Mouse (Mus musculus) limb, embryonic 15.5 days (tissue): ENCODE measurements at regions not wholly inside any gene's neighbourhood (a gene's known extent, or its start where the extent isn't known, plus 50 kb on each side); places are given as distances from the start of the nearest gene placed in this dataset.

Experiments used
- ATAC-seq: fragments of 200-750 bp; cut with Nextera tagmentation; 2 replicates; pipeline ENCODE4 v1.8.0; 2017; ENCODE audit warnings: low read depth, moderate TSS enrichment; ENCODE audit not compliant: insufficient number of reproducible peaks, low FRiP score, low TSS enrichment
- H3K27ac ChIP-seq: fragments of 300-500 bp; sonication (generic); 2 replicates; pipeline ENCODE4 v1.5.1; 2015; ENCODE audit warnings: moderate library complexity, mild to moderate bottlenecking, inconsistent platforms
- H3K27me3 ChIP-seq: fragments of 300-500 bp; sonication (generic); 2 replicates; pipeline ENCODE4 v1.6.1; 2015; ENCODE audit warnings: inconsistent platforms
- H3K36me3 ChIP-seq: fragments of 300-500 bp; sonication (generic); 2 replicates; pipeline ENCODE4 v1.6.1; 2015; ENCODE audit warnings: inconsistent platforms
- H3K4me1 ChIP-seq: fragments of 300-500 bp; sonication (generic); 2 replicates; pipeline ENCODE4 v1.6.1; 2015; ENCODE audit warnings: inconsistent platforms
- H3K4me2 ChIP-seq: fragments of 300-500 bp; sonication (generic); 2 replicates; pipeline ENCODE4 v1.6.1; 2015; ENCODE audit warnings: mild to moderate bottlenecking, inconsistent platforms
- H3K4me3 ChIP-seq: fragments of 300-500 bp; sonication (generic); 2 replicates; pipeline ENCODE4 v1.5.1; 2015; ENCODE audit warnings: mild to moderate bottlenecking, inconsistent platforms
- H3K9ac ChIP-seq: fragments of 300-500 bp; sonication (generic); 2 replicates; pipeline ENCODE4 v1.6.1; 2015; ENCODE audit warnings: inconsistent platforms
- H3K9me3 ChIP-seq: fragments of 300-500 bp; sonication (generic); 2 replicates; pipeline ENCODE4 v1.6.1; 2016; ENCODE audit warnings: inconsistent platforms
- WGBS: fragments of 180-500 bp; shearing (Covaris S2); methylation state at CpG from one replicate; pipeline ENCODE4 v1.1.7; 2015; 5-methylcytosine and 5-hydroxymethylcytosine counted together

DNA sequence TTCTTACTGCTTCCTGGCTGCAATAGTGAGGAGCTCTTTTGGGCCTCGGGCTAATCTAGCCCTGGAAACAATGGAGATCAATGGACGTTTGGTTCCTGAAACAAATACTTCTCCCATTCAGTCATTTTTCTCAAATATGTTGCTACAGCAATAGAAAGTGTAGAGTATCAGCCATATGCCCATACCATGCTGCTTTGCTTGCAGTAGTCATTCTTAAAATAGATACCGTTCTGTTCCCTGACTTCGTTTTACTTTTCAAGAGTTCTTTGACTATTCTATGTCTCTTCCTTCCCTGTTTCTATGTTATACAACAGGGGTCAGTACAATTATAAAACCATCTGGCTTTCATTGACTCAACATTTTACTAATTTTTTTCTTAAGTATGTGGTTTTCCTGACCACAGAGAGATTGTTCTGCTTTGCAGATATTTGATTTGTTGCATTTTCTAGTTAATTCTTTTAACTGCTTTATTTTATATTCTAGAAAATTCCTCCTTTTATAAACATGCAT is 275.2 kb upstream of the Xrcc4 start:
- Histone ChIP-seq H3K9me3 (no peaks in the 10 kb centered on the region), H3K4me3 (no peak overlapping the region), H3K27me3 (no peaks in the 10 kb centered on the region), H3K4me1 (no peaks in the 10 kb centered on the region), H3K9ac (no peak overlapping the region), H3K27ac (no peak overlapping the region), H3K4me2 (no peak overlapping the region), H3K36me3 (no peaks in the 10 kb centered on the region)
- WGBS: 64% methylated on average over 4 of the region's 4 CpGs
- no peak for ATAC-seq

GRCm38 (mm10) chr13:90359861-90360601 is 270.6 kb upstream of the Xrcc4 start:
- Histone ChIP-seq H3K27ac (peak overlapping the region; percentile 18; the same call in 1 of the 2 replicates), H3K4me3 (no peak overlapping the region), H3K9me3 (no peaks in the 10 kb centered on the region), H3K27me3 (no peaks in the 10 kb centered on the region), H3K4me1 (no peaks in the 10 kb centered on the region), H3K36me3 (no peaks in the 10 kb centered on the region), H3K9ac (no peak overlapping the region), H3K4me2 (no peak overlapping the region)
- 0 out of 2 replicates have a peak, but pooled peaks have one; percentile 48 for ATAC-seq
- WGBS: 55% methylated on average over 10 of the region's 10 CpGs

DNA sequence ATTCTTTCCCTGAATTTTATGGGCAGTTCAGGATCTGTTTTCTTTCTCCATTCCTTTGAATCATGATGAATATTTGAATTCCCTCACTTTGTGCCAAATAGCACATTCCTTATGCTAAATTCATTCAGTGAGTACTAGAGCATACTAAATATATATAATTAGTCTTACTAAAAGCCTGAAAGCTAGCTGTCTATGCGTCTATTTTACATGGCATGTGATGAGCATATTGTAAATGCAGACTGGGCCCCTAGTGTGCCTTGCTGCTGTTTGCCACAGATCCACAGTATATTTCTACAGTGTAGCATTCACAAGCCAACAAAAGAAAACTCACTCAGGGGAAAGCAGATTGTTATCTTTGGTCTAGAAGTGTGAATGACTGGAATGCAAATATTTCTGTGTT is 268.7 kb upstream of the Xrcc4 start:
- 52% methylated on average over 1 of the region's 1 CpGs for WGBS
- Histone ChIP-seq H3K9me3 (no peaks in the 10 kb centered on the region), H3K27ac (no peak overlapping the region), H3K4me2 (no peak overlapping the region), H3K36me3 (no peaks in the 10 kb centered on the region), H3K4me1 (no peaks in the 10 kb centered on the region), H3K4me3 (no peak overlapping the region), H3K9ac (no peak overlapping the region), H3K27me3 (no peaks in the 10 kb centered on the region)
- ATAC-seq: no peak

- Histone ChIP-seq H3K4me3 (no peak overlapping the region), H3K9ac (no peak overlapping the region), H3K4me1 (no peaks in the 10 kb centered on the region), H3K4me2 (no peak overlapping the region), H3K27ac (no peak overlapping the region), H3K36me3 (no peaks in the 10 kb centered on the region), H3K9me3 (no peaks in the 10 kb centered on the region), H3K27me3 (no peaks in the 10 kb centered on the region)
- ATAC-seq: no peak
- 87% methylated on average over 1 of the region's 1 CpGs for whole genome bisulfite sequencing
Measured at GRCm38 (mm10) chr13:90355602-90356001, 266.2 kb upstream of the Xrcc4 start.

- Histone ChIP-seq H3K9ac (no peak overlapping the region), H3K36me3 (no peaks in the 10 kb centered on the region), H3K4me2 (no peak overlapping the region), H3K27ac (no peak overlapping the region), H3K9me3 (no peaks in the 10 kb centered on the region), H3K4me1 (peaks cover 4% of the 10 kb centered on the region; the same call in 1 of the 2 replicates), H3K4me3 (no peak overlapping the region), H3K27me3 (no peaks in the 10 kb centered on the region)
- no peak for ATAC-seq
- 67% methylated on average over 4 of the region's 4 CpGs for WGBS
Measured at GRCm38 (mm10) chr13:90342823-90343222, 253.4 kb upstream of the Xrcc4 start.

- no peak for ATAC-seq
- H3K27ac ChIP-seq: no peak overlapping the region
- no peak overlapping the region for H3K9ac ChIP-seq
- H3K27me3 ChIP-seq: no peaks in the 10 kb centered on the region
- H3K4me3 ChIP-seq: no peak overlapping the region
- H3K36me3 ChIP-seq: no peaks in the 10 kb centered on the region
- no peak overlapping the region for H3K4me2 ChIP-seq
- H3K4me1 ChIP-seq: peaks cover 4% of the 10 kb centered on the region; the same call in 1 of the 2 replicates
- no peaks in the 10 kb centered on the region for H3K9me3 ChIP-seq
- WGBS: 67% methylated on average over 8 of the region's 8 CpGs
Measured at GRCm38 (mm10) chr13:90341597-90342212, 252.3 kb upstream of the Xrcc4 start.

- ATAC-seq: no peak
Measured at GRCm38 (mm10) chr13:90340647-90341160, 251.3 kb upstream of the Xrcc4 start.

DNA sequence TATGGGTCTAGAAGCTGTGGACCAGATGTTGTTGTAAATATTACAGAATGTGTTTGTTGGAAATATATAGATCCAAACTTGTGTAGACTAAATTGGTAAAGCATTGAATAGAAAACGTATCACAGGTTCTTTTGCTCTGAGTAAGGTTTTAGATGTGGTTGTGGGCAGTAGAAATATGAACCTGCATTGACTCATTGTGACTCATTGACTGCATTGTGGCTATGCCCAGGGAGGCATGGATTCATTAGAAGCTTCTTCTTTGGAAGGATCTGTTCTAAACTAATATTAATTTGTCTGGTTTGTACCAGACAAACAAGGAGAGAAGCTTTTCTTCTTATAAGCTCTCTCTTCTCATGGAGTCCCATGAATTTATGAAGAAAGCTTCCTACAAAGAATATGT is 248.2 kb upstream of the Xrcc4 start:
- H3K4me3 ChIP-seq: no peak overlapping the region

More at GRCm38 (mm10) chr13:90340647-90341160, 251.3 kb upstream of the Xrcc4 start:
- H3K9me3 ChIP-seq: no peaks in the 10 kb centered on the region
- no peaks in the 10 kb centered on the region for H3K27me3 ChIP-seq
- 59% methylated on average over 2 of the region's 2 CpGs for WGBS
- H3K4me1 ChIP-seq: peaks cover 4% of the 10 kb centered on the region; the same call in 1 of the 2 replicates
- H3K4me3 ChIP-seq: no peak overlapping the region
- H3K27ac ChIP-seq: no peak overlapping the region
- H3K9ac ChIP-seq: no peak overlapping the region
- H3K36me3 ChIP-seq: no peaks in the 10 kb centered on the region
- H3K4me2 ChIP-seq: no peak overlapping the region

DNA sequence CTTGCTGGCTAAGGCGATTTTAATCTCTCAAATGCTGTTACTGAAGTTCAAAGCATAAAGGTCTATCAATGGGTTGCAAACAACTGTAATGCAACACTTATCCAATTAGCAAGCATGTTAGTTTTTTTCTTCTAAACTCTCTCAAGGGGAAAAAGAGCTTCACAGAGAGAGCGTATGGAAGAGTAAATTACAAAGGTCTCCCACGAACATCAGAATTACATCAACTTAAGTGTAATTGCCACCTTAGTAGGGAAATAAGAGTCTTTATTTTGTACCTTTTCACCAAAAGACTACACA is 246.3 kb upstream of the Xrcc4 start:
- Histone ChIP-seq H3K36me3 (no peaks in the 10 kb centered on the region), H3K27me3 (no peaks in the 10 kb centered on the region), H3K9me3 (no peaks in the 10 kb centered on the region), H3K4me1 (no peaks in the 10 kb centered on the region), H3K4me2 (no peak overlapping the region), H3K27ac (no peak overlapping the region), H3K4me3 (no peak overlapping the region), H3K9ac (no peak overlapping the region)
- no peak for ATAC-seq
- 55% methylated on average over 3 of the region's 3 CpGs for WGBS

More for the DNA sequence above, 248.2 kb upstream of the Xrcc4 start:
- Histone ChIP-seq H3K27ac (no peak overlapping the region), H3K4me1 (peaks cover 4% of the 10 kb centered on the region; the same call in 1 of the 2 replicates), H3K9me3 (no peaks in the 10 kb centered on the region), H3K36me3 (no peaks in the 10 kb centered on the region), H3K9ac (no peak overlapping the region), H3K4me2 (no peak overlapping the region), H3K27me3 (no peaks in the 10 kb centered on the region)
- 70% methylated on average over 1 of the region's 1 CpGs for WGBS
- ATAC-seq: no peak

DNA sequence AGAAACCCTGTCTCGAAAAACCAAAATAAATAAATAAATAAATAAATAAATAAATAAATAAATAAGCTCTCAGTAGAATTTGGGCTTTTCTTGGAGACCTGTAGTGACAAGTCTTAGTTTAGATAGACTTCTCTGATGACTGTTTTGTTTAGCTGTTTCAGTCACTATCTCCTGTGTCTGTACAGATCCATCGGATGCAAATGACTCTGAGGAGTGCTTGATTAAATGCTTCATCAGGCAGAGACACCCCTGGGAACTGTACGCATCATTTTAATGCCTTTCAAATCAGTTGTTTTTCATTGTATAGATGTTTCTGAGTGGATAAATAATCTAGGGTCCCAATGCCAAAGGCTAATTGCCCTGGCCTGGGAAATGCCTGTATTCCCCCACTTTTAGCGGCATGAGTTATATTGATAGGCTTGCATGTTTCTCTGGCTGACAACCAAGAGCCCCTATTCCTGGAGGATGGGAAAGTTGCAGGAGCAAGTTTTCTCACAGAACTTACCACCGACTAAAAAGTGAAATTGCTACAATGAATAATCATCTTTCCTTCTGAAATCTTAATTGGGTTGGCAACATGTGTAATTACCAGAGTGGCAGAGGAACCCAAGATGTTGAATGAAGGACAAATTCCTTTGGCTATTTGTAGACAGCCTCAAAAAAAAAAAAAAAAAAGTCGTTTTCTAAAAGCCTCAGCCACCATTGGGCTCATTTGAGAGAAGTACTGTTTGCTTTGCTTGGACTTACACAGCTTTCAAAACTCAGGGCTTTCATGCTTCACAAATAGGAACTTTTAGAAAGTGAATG is 245.7 kb upstream of the Xrcc4 start:
- Histone ChIP-seq H3K27me3 (no peaks in the 10 kb centered on the region), H3K4me3 (no peak overlapping the region), H3K27ac (no peak overlapping the region), H3K9me3 (no peaks in the 10 kb centered on the region), H3K9ac (no peak overlapping the region), H3K4me1 (no peaks in the 10 kb centered on the region), H3K36me3 (no peaks in the 10 kb centered on the region), H3K4me2 (no peak overlapping the region)
- WGBS: 67% methylated on average over 6 of the region's 6 CpGs
- ATAC-seq: no peak

DNA sequence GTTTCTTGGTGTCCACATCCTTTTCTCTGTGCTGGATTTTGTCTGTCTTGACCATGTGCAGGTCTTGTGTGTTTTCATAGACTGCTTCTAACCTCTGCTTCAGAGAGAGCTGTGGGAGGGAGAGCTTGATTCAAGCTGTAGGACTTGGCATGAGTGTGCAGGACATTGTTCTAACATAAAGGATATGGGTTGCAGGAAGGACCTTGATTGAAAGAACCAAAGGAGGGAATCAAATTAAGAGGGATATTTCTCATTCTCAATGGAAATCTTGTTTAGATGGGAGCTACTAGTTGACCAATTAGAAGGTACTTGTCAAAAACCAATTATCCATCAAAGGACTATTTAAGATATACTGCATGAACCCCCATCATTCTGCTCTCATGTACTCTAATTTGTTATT is 244.9 kb upstream of the Xrcc4 start:
- no peak overlapping the region for H3K27ac ChIP-seq
- no peak overlapping the region for H3K4me3 ChIP-seq
- ATAC-seq: no peak
- H3K4me2 ChIP-seq: no peak overlapping the region
- no peaks in the 10 kb centered on the region for H3K4me1 ChIP-seq
- no peaks in the 10 kb centered on the region for H3K36me3 ChIP-seq
- H3K9me3 ChIP-seq: no peaks in the 10 kb centered on the region
- no peak overlapping the region for H3K9ac ChIP-seq
- no peaks in the 10 kb centered on the region for H3K27me3 ChIP-seq

DNA sequence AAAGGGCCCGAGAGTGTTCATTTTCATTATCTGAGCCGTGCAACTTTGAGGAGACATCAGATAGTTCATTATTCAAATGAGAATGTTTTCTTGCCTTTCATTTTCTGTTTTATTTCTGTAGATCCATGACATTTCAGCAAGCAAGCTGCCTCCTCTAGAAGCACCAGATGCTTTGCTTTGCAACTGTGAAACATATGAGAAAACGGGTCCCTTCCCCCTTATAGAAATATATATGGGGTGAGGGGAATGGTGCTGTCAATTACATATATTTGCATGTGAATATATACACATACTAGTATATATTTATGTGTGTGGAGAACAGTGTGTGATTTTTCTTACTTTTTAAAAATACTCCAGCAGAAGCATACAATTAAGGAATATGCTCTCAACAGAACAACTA is 235.8 kb upstream of the Xrcc4 start:
- no peak overlapping the region for H3K4me2 ChIP-seq
- H3K9me3 ChIP-seq: no peaks in the 10 kb centered on the region
- H3K4me3 ChIP-seq: no peak overlapping the region
- H3K27me3 ChIP-seq: no peaks in the 10 kb centered on the region
- H3K9ac ChIP-seq: no peak overlapping the region
- no peak overlapping the region for H3K27ac ChIP-seq
- H3K36me3 ChIP-seq: no peaks in the 10 kb centered on the region
- no peak for ATAC-seq
- WGBS: 54% methylated on average over 3 of the region's 3 CpGs
- no peaks in the 10 kb centered on the region for H3K4me1 ChIP-seq
